Mouse (Mus musculus) cerebellum, adult 9-11 months (tissue): ENCODE data around the gene Otop3.

Experiments used
- DNase-seq: peaks from one replicate; pipeline ENCODE4 v3.0.0; 2022

The Otop3 gene

DNA sequence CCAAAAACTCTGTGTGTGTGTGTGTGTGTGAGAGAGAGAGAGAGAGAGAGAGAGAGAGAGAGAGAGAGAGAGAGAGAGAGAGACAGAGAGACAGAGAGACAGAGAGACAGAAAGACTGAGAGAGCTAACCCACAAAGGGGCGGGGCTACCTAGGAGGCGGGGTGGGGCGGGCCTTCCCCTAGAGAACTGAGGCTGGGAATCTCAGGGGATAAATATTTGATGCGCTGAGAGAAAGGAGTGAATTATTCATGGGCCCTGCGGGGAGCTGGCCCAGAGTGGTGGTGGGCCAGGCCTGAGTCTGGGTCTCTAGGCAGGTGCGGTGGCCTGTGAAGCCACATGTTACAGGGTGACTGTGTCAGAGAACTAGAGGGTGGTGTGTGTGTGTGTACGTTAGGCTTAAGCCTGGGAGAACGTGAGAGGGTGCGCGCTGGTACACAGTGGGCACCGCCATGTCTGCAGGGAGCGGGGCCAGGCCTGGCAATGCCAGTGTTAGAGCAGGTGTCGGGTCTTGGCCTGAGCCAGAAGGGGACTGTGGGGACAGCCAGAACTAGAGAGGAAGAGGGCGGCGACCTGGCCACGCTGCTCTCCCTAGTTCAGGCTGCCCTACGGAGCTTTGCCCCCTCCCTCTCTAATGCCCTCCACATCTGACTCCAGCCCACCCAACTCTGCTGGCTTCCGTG is 14.7 kb upstream of the Otop3 start:
- peak; percentile 66 for DNase-seq

DNA sequence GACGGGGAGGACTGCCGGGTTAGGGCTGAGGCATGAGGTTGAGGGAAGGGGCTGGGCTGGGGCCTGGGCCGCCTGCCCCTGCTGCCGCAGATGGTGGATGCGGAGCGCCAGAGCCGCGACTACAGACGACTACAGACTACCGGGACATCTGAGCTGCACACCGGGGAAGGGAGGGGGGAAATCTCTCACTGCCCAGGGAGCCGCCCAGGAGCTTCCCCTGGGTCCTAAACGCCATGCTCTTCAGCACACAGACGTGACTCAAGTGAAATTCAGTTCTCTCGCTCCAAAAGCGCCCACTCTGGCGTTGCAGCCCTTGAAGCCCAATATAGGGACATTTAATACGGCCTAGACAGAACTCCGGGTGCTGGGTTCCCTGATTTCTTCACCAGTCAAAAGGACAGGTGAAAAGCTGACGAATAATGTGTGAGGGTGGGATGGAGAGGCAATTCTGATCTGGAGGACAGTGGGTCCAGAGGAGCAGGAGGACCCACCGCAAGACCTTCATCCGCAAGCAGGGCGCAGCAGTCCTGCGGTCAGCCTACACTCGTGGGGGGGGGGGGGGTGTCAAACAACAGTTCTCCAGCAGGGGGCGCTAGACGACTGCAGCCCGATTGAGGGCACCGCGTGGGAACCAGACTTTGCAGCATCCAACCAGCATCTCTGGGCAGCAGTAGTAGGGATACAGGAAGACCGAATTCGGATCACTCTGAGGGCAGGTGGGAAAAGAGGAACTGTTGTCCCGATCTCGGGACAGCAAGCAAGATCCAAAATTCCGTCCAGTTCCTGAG is 12.4 kb upstream of the Otop3 start, which contains the start of gene Ush1g:
Gene Ush1g (minus strand): TSS at position 136 of the 788 bp plus-strand sequence.
- DNase-seq, result peak; percentile 63

DNA sequence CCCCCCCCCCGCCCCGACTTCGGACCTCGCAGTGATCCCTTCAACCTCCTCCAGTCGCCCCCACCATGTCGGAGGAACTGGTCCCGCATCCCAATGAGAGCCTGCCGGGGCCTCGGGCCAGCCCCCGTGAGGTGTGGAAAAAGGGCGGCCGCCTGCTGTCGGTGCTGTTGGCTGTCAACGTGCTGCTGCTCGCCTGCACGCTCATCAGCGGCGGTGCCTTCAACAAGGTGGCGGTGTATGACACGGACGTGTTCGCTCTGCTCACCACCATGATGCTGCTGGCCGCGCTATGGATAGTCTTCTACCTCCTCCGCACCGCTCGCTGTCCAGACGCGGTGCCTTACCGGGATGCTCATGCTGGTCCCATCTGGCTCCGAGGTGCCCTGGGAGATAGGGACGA is 11.2 kb upstream of the Otop3 start:
- DNase-seq, result no peak

DNA sequence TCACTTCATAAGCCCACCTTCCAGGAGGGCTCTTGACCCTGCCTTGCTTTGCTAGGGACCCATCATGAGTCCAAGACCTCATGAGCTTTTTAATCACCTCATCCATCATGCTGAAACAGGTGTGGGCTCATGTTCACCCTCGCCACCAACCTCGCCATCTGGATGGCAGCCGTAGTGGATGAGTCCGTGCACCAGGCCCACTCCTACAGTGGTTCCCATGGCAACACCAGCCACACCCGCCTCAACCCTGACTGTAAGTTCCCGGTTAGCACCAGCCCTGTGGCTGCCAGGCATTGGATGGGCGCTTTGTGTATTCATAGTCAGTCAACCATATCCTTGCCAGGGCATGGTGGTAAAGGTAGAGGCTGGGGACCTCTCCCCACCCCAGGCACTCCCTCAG is 7.8 kb upstream of the Otop3 start:
- DNase-seq, result no peak

DNA sequence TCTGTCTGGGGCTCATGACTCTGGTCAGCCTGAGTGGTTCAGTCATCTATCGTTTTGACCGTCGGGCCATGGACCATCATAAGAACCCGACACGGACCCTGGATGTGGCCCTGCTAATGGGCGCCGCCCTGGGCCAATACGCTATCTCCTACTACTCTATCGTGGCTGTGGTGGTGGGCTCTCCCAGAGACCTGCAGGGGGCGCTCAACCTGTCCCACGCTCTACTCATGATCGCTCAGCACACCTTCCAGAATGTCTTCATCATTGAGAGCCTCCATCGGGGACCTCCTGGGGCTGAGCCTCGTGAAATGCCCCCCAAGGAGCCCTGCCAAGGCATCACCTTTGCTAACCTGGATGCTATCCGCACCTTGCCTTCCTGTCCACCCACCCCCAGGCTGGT is 5.2 kb upstream of the Otop3 start:
- DNase-seq, result no peak

DNA sequence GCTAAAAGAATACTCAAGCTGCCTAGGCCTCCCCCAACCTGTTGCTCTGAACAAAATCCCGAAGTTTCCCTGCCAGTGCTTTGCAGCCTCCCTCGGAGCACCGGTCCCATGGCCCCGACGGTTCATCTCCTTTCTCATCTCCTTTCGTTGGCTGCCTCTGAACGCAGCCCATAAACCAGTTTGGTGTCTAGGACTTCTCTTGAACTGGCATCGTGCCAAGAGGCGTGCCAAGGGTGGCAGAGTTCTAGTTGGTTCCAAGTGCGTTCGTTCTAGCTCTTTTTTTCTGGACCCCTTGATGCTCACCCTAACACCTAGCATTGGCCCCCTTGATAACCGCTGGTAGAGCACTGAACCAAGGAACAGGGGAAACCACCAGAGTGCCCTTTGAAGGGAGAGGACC is 692 bp downstream of the Otop3 start:
- no peak for DNase-seq

DNA sequence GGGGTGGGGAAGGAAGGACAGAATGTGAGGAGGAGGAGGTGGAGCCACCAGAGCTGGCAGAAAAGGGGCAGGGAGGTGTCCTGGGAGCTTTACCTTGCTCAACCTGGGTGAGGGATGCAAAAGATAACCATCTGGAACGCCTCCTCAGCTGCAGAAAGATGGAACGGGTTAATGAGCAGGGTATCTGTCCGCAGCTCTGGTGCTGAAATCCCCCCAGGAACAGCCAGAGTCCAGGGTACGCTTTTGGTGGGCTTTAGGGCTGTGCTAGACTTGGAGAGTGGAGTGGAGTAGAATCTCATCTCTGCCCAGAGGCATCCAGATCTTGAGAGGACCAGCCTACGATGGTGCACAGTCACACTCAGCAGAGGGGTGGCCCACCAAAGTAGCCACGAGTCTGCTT is 1.6 kb downstream of the Otop3 start:
- DNase-seq, result no peak

DNA sequence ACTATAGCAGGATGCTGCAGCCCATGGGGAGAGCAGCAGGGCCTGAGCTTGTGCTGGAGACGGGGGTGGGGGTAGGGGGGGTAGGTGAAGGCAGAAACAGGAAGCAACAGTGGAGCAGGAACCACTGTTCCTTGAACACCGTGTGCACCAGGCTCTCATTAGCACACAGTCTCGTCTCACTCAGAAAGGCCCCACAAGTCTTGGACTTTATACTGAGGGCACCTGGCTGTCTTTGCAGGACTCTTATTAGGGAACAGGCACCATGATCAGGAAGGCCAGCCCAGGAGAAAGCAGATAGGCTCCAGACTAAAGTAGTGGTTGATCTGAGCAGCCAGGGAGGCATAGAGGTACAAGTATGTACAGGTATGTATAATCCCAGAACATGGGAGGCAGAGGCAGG is 2.8 kb downstream of the Otop3 start:
- DNase-seq, result no peak

DNA sequence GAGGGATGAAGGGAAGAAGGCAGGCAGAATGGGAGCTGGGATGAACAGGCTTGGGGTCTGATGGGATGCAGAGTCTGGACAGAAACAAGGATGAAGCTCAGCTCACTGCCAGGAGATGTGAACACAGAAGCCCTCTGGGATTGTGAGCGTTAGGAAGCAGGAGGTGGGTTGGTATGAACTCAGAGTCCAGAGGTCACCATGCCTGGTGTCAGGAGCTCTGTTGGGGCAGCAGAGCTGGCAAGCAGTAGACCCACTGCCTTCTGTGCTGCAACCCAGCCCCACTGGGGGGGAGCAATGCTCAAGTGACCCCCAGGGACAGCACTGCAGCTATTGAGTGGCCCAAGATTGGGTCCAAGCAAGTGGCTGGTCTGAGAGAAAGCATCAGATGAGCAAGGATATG is 3.3 kb downstream of the Otop3 start:
- DNase-seq, result no peak

DNA sequence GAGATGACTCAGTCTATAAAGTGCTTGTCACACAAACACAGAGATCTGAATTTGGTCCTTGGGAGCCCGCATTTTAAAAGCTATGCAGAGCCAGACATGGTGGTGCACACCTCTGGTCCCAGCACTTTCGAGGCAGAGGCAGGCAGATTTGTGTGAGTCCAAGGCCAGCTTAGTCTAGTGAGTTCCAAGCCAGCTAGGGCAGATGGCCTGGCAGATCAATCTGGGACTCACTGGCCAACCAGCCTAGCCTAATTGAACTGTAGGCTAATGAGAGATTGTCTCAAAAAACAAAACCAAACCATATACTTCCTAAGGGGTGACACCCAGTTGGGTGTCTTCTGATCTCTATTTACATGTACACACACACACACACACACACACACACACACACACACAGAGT is 6.7 kb downstream of the Otop3 start:
- no peak for DNase-seq

DNA sequence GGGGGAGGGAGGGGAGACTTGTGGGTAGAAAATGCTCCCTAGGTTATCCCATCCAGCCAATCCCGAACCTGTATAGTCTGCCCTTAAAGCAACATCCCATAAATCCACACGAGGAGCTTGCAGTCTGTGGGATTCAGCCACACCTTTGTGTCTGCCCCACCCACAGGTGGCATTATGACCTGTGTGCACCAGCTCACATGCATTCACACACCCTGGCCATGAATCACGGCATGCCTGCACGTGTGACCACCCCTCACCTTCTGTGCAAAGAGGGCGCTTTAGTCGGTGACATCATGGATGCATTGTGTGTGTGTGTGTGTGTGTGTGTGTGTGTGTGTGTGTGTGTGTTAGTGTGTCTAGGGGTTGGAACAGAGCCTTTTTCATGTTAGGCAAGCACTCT is 7.3 kb downstream of the Otop3 start:
- no peak for DNase-seq

DNA sequence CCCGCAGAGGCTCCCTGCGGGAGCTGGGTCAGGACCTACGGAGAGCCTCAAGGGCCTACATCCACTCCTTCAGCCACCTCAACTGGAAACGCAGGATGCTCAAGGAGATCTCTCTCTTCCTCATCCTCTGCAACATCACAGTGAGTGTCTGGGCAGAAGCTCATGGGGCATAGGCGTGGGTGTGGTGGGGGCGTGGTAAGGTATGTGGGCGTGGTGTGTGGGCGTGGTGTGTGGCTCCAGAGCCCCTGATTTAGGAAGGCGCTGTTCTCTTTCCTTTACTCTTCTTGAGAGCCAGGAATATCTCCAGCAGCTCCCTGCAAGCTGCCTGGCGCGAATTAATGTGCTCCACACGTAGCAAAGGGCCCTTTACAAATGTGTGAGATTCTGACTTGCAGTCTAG is 10.4 kb downstream of the Otop3 start:
- no peak for DNase-seq

DNA sequence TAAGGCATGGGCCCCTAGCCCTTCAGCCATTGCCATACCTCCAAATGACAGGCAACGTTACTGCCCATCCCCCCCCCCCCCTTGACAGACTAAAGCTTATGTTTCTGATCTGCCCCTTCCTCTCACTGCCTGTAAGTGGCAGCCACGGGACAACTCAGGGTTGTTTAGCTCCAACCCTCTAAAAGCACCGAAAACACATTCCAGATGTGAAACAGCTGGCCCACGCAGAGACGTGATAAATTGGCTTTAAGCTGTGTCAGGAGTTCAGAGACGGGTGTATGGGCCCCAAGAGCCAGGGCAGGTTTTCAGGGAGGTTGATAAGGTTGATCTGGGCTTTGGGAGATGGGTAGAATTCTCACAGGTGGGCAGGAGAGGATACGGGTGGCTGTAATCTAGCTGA is 11.0 kb downstream of the Otop3 start:
- DNase-seq, result no peak

DNA sequence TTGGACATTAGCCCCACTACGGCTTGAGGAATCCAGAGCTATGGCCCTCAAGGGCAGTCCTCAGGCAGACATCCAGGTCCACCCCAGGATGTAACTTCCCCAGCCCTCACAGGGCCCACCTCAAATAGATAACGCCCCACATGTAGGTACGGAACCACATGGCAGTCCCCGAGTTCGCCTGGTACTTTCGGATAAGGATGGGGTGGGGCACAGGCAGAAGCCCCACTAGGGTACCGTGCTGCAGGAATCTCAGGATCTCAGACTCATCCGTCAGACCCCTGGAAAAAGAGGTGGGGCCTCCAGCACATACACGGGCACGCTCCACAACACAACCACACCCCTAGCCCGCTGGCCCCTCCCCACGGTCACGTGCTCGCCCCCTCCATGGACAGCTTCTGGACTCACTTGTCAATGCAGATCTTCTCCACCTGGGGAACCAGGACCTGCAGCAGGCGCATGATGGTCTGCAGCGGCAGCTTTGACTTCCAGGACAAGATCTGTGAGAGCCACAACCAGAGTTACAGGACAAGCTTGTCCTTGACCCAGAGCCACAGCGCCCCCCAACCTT is 14.2 kb downstream of the Otop3 start:
- DNase-seq, result no peak

DNA sequence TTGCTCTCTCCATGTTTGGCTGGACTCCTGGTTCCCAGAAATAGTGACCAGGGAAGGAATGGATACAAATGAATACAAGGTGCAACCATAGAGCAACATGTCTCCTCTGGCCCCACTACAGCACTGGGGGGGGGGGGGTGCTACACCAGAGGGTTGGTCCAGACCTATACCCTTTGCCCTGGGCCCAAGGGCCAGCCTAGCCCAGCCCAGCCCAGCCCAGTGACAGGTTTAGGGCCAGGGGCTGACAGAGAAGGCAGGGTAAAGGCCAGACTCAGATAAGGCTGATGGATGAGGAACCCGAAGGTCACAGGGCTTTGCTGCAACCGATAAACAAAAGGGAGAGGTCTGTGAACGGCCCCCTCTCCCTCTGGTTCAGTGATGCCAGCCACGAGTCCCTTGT is 15.4 kb downstream of the Otop3 start:
- no peak for DNase-seq

DNA sequence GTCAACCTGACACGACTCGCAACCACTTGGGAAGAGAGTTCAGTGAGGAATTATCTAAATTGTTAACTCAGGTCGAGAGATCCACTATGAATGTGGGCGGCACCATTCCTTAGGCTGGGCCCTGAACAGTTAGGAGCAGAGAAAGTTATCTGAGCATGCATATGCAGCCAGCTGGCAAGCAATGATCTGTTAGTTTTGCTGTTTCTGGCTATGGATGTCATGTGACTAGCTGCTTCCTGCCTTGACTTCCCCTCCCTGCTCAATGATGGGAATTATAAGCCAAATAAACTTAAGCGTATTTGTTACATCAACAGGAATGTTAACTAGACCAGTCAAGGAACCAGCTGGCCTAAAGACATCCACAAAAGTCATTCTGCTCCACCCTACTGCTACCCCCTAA is 18.8 kb downstream of the Otop3 start:
- DNase-seq, result no peak

DNA sequence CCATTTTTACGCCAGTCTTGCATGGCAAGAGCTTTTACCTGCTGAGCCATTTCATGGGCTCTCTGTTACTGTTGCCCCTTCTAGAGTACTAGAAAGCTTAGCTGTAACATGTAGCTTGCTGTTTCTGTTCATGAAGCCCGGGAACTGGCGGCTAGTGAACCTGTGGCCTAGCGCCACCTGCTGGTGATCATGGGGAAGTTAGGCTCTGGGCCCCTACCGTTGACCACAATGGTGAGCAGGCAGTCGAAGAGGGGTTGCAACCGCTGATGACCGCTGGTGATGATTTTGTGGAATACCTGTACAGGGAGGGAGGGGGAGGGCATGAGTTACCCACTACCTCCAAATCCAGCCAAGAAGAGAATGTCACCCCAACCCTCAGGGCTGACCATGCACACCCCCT is 19.7 kb downstream of the Otop3 start:
- peak; percentile 66 for DNase-seq

DNA sequence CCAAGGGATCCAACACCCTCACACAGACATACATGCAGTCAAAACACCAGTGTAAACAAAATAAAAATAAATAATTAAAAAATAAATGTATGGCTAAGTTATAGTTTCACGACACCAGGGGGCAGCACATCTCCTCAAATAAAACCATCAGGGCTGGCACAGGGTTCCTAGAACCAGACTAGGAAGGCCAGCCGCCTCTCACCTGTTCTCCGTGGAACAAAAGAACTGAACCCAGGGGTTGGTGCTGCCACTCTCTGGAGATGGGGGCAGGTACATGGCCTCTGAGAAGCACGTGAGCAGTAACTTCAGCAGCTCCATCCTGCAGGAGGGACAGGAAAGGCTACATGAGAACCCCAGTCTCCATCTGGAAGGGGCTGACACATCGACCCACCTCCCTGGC is 23.9 kb downstream of the Otop3 start:
- DNase-seq, result peak; percentile 82

DNA sequence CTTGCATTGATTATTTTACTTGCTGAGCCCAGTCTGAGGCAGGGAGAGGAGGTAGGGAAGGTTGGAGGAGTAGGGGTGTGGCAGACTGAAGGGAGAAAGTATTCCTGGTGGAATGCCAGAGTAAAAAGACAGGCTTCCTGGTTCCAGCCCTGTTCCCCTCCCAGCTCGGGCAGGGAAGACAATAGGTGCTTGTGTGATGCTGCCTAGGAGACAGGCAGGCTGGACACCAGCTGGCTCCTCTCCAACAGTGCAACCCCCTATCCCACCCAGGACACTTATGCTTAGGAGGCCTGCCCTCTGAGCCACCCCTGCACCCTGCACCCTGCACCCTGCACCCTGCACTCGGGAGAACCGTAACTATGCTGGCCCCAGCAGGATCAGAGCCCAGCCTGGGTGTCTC is 24.8 kb downstream of the Otop3 start:
- no peak for DNase-seq

DNA sequence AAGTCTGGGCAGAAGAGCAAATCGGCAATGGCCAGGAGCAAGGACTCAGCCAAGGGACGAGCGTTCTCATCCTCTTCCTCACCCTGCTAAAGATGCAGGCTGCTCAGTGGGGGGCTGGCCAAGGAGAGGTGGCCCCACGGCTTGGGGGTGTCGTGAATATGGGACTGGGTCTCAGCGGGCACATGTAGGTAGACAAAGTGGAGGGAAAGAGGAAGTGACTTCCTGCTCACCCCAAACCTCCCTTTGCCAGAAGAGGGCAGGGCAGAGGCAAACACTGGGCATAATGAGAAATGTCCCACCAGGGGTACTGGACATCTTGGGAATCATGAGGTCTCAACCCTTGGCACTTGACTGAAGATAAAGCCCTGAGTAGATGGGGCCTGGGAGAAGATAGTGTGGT is 25.2 kb downstream of the Otop3 start:
- DNase-seq, result no peak

DNA sequence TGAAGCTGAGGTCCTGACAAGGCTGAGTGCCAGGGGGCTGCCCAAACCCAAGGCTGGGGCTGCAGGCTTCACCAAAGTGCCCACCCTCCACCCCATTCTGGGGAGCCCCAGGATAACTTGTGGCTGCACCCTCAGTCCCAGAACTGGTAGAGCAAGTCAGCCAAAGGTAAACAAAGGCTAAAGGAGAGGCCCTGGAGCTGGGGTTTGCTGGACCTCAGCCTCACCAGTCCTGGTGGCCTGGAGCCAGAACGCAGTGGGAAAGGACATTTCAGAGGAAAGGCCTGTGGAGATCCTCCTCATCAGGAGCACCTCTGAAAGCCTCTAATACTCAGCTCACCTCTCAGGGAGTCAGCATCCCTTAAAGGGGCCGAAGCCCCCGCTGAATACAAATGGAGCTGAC is 29.6 kb downstream of the Otop3 start:
- no peak for DNase-seq

DNA sequence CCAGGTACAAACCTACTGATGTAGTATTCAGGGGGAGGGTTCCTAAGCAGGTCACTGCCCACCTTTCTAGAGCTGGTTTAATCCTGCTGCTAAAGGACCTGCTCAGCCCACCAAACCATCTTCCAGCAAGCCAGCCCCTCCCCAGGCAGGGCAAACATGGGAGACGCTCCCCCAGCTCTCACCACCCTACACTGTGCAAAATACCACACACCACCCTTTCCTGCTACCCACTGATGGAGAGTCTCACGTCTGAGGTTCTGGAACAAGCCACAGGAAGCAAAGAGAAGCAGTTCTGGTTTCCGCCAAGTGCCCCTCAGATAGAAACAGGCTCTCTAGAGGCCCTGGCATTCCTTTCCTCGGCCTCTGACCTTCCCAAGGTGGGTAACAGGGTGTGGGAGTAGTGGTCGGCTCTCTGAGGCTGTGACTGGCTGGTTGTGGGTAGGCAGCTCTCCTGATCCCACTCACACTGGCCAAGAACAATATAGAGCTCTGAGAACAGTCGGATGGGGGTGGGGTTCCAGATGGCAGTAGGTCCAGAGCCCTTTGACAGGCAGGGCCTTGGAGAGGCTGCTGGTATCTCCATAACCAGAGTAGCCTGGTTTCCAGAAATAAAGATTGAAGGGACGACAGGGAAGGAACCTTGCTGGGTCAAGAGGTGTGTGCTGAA is 31.6 kb downstream of the Otop3 start:
- peak; percentile 72 for DNase-seq

DNA sequence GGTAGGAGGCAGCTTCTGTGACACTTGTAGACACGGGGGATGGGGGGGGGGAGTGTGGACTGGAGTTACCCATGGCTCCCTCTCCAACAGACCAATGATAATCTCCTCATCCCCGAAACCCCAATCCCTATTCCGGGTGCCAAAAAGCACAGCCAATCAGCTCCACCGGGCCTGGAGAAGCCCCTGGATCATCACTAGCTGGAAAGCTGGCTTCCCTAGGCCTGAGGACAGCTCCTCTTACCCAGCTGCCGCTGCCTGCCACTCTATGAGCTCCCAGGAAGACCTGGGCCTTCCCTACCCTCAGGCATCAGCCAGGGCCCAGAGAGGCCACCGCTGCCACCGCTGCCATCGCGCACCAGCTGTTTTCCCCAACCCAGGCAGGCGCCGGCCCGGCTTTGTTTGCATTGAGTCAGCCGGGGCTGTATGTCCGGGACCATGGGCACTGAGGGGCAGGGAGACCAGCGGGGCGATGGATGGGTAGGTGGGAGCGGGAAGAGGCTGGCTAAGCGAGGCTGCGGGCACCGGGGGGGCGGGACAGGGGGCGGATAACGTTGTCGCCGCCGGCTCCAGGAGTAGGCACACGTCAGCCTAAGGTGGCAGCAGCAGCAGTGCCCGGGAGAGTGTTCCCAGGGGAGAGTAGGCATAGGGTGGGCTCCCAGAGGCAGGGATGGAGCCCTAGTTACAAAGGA is 32.3 kb downstream of the Otop3 start:
- DNase-seq, result peak; percentile 84
